Mouse (Mus musculus): ENCODE measurements around the gene 9830107B12Rik.
"Not testable (repeated sequence)": the region's sequence is repeated elsewhere in the genome, so short reads cannot be mapped to it uniquely, and the experiment has no call there.

Gene 9830107B12Rik

GRCm38 (mm10) chr17:48146120-48146519, at the start of gene 9830107B12Rik:
9830107B12Rik (minus strand) TSS chr17:48146268.
- DNase-seq (ENCODE audit: inconsistent age in 2 of 2, low spot score in 1 of 2): no peak

DNA sequence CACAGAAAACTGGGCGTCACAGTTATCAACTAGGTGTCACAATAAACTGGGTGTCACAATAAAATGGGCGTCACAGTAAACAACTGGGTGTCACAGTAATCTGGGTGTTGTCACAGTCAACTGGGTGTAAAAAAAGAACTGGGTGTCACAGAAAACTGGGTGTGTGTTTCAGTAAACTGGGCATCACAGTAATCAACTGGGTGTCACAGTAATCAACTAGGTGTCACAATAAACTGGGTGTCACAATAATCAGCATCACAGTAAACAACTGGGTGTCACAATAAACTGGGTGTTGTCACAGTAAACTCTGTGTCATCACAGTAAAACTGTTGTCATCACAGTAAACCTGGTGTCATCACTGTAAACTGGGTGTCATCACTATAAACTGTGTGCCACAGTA, 46.3 kb upstream of the 9830107B12Rik start:
- DNase-seq (ENCODE audit: inconsistent age in 2 of 2, low spot score in 1 of 2): no peak

DNA sequence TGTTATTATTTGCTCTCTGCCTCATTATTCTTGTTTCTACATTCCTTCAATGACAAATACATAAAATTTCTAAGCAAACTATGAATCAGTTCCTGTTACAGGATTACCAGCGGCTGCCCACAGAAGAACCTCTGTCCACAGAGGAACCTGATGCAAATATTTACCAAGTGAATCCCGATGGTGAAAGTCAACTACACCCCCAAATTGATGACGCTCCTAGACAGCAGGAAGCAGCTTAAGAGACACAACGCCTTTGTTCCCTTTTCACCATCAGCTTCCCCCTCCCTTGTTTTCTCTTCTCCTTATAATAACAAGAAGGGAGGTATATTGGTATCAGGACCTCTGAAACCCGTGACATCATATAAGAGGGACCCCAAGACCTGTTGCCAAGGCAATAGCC, 39.2 kb upstream of the 9830107B12Rik start:
- DNase-seq (ENCODE audit: inconsistent age in 2 of 2, low spot score in 1 of 2): no peak

DNA sequence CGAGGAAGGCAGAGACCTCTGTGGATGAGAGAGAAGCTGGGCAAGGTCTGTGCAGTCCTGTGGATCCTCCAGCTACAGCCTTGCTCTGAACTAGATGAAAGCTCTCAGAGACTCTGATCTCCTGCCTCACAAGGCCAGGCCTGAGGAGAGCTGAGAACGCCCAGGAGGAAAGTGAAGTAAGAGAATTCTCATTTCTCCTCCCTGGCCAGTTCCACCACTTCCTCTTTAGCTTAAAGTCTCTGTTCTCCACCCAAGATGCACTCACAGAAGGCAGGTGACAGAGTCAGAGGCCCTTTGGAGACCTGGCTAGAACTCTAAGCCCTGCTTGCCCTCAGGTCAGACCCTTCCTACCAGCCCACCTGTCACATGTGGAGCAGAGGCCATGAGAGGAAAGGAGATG, 21.0 kb upstream of the 9830107B12Rik start, which contains the start of gene A530064D06Rik:
Gene A530064D06Rik, minus strand, starts transcription at position 173 of the 400 bp plus-strand sequence.
- DNase-seq (ENCODE audit: inconsistent age in 2 of 2, low spot score in 1 of 2): not testable (repeated sequence)

- no peak for DNase-seq (ENCODE audit: inconsistent age in 2 of 2, low spot score in 1 of 2)
Measured at GRCm38 (mm10) chr17:48157382-48158076, 11.5 kb upstream of the 9830107B12Rik start.

DNA sequence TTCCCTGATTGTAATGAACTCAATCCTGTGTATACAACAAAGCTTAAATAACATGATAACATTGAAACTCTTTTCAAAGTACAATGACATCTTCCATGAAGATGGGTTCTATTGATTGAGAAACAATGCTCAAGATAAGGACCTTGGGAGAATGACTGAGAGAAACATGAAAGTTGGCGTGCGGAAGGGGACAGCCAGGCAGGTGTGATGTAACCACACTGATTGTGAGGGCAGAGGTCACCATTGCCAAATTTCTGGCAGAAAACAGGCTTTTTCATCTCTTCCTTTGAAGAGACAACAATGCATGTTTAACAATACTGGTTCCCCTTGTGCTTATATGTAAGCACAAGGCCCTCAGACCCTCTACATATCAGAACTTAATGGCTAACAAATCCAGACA, 13.3 kb downstream of the 9830107B12Rik start:
- peak in 1 of 2 experiments; percentile 44 for DNase-seq (ENCODE audit: inconsistent age in 2 of 2, low spot score in 1 of 2)

GRCm38 (mm10) chr17:48120456-48120855, 25.6 kb downstream of the 9830107B12Rik start:
- DNase-seq (ENCODE audit: inconsistent age in 2 of 2, low spot score in 1 of 2): no peak

- peak; percentile 62 to 91 for DNase-seq (ENCODE audit: inconsistent age in 2 of 2, low spot score in 1 of 2)
Measured at GRCm38 (mm10) chr17:48119656-48120055, 26.4 kb downstream of the 9830107B12Rik start.

GRCm38 (mm10) chr17:48118570-48118969, 27.5 kb downstream of the 9830107B12Rik start:
- DNase-seq (ENCODE audit: inconsistent age in 2 of 2, low spot score in 1 of 2): no peak

DNA sequence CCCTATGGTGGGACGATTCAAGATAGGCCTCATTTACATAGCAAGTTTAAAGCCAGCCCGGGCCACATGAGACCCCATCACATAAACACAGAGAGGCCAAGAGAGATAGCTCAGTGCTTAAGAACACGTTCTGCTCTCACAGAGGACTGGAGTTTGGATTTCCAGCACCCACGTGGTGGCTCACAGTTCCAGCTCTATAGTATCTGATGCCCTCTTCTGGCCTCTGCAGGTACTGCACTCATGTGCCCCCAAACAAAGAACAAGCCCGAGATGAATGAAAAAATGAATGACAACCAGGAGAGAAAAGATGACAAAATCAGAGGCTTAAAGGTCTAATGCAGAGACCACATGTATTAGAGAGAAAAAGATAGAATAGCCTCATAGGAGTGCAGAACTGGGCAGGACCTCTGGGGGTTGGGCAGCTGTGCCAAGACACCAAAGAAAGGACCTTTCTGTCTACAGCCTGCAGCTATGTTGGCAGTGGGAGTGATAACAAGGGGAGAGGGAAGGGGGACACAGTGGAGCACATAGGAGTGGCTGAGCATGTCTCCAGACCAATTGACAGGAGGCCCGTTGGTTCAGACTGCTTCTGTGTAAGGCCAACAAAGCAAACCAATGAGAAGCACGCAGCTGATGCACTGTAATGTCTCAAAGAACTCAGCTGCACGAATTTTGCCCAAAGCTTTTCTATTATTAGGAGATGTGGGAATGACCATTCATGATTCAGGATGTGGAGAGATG, 35.4 kb downstream of the 9830107B12Rik start:
- DNase-seq (ENCODE audit: inconsistent age in 2 of 2, low spot score in 1 of 2): peak in 1 of 2 experiments; percentile 75

- DNase-seq (ENCODE audit: inconsistent age in 2 of 2, low spot score in 1 of 2): no peak
Measured at GRCm38 (mm10) chr17:48108520-48108919, 37.5 kb downstream of the 9830107B12Rik start.

- DNase-seq (ENCODE audit: inconsistent age in 2 of 2, low spot score in 1 of 2): no peak
Measured at GRCm38 (mm10) chr17:48107862-48108261, 38.2 kb downstream of the 9830107B12Rik start.

DNA sequence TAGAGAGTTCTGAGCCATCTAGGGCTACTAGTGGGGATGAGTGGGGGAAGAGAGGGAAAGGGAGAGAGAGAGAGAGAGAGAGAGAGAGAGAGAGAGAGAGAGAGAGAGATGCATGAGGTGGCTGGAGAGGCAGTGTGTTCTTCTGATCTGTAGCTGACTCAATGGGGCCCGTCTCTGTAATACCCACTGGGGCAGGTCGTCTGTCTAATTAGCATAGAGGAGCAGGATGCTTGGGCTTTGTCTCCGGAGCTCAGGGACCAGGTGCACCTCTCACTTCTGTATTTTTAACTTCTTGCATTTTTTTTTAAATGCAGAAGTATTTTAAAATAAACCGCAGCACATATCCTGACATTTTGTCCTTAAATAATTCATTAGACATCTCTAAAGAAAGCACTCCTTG, 38.7 kb downstream of the 9830107B12Rik start:
- no peak for DNase-seq (ENCODE audit: inconsistent age in 2 of 2, low spot score in 1 of 2)

GRCm38 (mm10) chr17:48100441-48101417, 45.3 kb downstream of the 9830107B12Rik start:
- peak; percentile 83 to 93 for DNase-seq (ENCODE audit: inconsistent age in 2 of 2, low spot score in 1 of 2)

GRCm38 (mm10) chr17:48099312-48099711, 46.8 kb downstream of the 9830107B12Rik start:
- no peak for DNase-seq (ENCODE audit: inconsistent age in 2 of 2, low spot score in 1 of 2)

- DNase-seq (ENCODE audit: inconsistent age in 2 of 2, low spot score in 1 of 2): peak in 1 of 2 experiments; percentile 44
Measured at GRCm38 (mm10) chr17:48098528-48098890, 47.6 kb downstream of the 9830107B12Rik start.

GRCm38 (mm10) chr17:48097743-48098527, 48.1 kb downstream of the 9830107B12Rik start:
- DNase-seq (ENCODE audit: inconsistent age in 2 of 2, low spot score in 1 of 2): peak in 1 of 2 experiments; percentile 37

DNA sequence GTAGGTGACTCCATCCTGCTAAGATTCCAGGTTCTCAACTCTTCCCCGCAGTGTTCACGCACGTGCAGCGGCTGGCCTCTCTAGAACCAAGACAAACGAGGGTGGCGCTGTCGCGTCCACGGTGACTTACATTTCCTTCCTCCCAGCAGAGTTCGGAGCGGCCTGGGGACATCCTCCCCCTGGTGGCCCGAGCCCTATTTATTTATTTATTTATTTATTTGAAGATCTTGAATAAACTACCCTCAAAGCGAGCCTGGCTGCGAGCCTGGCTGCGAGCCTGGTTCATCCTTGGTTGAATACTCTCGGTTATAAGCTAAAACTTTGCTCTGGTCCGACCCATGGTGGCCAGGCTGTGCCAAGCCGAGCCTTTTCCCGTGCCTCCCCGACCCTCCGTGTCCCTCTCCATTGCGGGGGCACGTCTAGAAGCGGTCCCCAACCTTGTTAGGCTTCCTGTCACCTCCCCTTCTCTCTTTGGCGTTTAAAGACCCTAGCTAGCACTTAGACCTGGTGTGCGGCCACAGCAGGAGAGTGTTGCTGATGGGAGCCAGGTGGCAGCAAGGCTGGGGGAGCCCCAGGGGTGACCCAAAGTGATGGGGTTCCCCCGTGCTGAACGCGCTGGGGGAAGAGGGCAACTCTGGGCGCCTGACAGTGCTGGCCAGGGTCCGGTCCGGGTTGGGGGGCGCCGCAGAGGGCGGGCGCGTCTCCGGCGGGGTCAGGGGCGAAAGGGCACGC, 48.9 kb downstream of the 9830107B12Rik start:
- peak; percentile 41 to 79 for DNase-seq (ENCODE audit: inconsistent age in 2 of 2, low spot score in 1 of 2)

DNA sequence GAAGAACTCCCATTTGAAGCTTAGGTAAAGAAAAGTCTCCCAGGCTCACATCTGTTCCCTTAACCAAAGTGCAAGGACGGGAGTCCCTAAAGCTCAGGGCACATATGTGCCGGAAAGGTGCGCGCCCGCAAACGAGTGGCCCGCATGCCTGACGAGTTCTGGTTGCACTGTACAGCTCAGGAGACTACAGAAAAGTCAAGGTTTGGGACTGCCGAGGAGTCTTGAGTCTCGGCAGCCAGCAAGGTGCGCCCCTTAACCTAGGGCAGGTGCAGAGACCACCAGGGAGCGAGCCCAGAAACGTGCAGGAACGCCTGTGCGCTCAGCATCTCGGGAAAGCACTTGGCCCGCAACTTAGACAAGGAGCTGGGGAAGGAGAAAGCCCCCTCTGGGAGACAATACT, 49.7 kb downstream of the 9830107B12Rik start:
- no peak for DNase-seq (ENCODE audit: inconsistent age in 2 of 2, low spot score in 1 of 2)

DNA sequence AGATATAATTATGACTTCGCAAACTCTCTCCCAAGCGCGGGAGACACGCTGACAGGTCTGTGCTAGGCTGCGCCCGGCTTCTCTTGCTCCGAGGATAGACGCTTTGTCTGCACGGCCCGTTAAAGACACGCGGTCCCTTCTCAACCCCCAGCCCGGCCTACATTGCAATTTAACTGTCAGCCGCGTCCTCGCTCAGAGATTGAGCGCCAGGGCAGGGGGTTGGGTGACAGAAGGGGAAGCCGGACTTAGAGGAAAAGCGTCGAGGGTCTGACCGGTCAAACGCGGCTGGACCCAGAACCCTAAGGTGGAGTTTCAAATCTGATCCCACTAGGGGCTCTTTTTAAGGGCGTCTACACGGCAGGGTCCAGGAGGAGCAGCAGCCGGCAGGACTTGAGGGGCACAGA, 50.3 kb downstream of the 9830107B12Rik start:
- no peak for DNase-seq (ENCODE audit: inconsistent age in 2 of 2, low spot score in 1 of 2)

Data from adrenal gland, adult (tissue).